Mouse (Mus musculus) brown adipose tissue, adult 24 weeks (tissue): ENCODE measurements around the gene Abca4. TPM values are rescaled to one million over a fixed set of nuclear protein-coding genes. Genes with fewer than 3 reads are reported as not detected.
"Not testable (repeated sequence)": the region's sequence is repeated elsewhere in the genome, so short reads cannot be mapped to it uniquely, and the experiment has no call there.

Experiments
- H3K27ac ChIP-seq: fragments of 200-500 bp; replicated peaks from 2 replicates; pipeline ENCODE4 v1.5.1; 2012; ENCODE audit warnings: low read depth, mild to moderate bottlenecking, low read length
- H3K4me1 ChIP-seq: fragments of 200-500 bp; 2 replicates; pipeline ENCODE4 v1.6.1; 2012; ENCODE audit warnings: low read length, mixed read lengths; ENCODE audit not compliant: control insufficient read depth, insufficient read depth, insufficient read length
- H3K4me3 ChIP-seq: fragments of 200-500 bp; 2 replicates; pipeline ENCODE4 v1.5.1; 2012; ENCODE audit warnings: low read depth, mild to moderate bottlenecking, low read length, moderate library complexity; ENCODE audit not compliant: insufficient read depth
- polyA plus RNA-seq: library from polyadenylated mRNA; stranded (reverse); fragments of >200 nt; gene quantifications from 2 replicates; pipeline ENCODE4 v1.2.4, GENCODE M21; 2012; ENCODE audit not compliant: missing spikeins, insufficient read depth, insufficient read length

The Abca4 gene
- polyA plus RNA-seq, 1 experiment: not detected

DNA sequence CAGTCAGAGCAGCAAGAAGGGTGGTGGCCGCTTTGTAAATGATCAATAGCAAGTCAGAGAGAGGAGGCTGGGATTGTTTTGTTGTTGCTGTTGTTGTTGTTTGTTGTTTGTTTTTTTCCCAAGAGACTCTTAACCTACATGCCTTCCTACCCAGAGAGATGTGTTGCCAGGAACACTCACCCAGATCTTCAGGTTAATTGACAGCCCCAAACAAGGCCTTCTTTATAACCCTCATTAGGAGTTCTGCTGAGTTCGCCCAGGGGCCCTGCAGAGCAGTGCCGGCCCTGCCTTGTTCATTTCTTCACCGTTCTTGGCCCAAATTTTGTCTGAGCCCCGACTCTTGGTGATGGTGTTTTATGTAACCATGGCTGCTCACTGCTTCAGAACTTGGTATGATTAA lies 156.2 kb downstream of the Abca4 start:
- no peak overlapping the region for H3K27ac ChIP-seq
- no peaks in the 10 kb centered on the region for H3K4me1 ChIP-seq
- H3K4me3 ChIP-seq: no peak overlapping the region

DNA sequence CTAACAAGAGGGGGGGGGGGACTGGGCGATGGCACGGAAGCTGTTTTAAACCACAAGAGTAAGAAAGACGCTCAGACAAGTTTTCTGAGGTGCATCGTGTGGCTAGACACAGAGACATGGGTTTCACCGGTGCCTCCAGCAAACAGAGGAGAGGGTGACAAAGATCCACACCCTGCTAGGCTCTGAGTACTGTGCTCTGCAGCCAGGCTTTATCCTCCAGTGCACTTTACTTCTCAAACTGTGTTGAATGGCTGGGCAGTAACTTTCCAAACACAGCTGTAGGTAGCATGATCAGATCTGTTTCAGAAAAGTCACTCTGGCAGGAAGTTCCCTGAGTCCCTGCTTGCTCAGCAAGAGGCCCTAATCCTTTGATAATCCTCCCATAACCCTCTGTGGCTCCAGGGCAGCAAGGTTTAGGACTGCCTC lies 158.1 kb downstream of the Abca4 start:
- no peak overlapping the region for H3K4me3 ChIP-seq
- no peak overlapping the region for H3K27ac ChIP-seq
- no peaks in the 10 kb centered on the region for H3K4me1 ChIP-seq

DNA sequence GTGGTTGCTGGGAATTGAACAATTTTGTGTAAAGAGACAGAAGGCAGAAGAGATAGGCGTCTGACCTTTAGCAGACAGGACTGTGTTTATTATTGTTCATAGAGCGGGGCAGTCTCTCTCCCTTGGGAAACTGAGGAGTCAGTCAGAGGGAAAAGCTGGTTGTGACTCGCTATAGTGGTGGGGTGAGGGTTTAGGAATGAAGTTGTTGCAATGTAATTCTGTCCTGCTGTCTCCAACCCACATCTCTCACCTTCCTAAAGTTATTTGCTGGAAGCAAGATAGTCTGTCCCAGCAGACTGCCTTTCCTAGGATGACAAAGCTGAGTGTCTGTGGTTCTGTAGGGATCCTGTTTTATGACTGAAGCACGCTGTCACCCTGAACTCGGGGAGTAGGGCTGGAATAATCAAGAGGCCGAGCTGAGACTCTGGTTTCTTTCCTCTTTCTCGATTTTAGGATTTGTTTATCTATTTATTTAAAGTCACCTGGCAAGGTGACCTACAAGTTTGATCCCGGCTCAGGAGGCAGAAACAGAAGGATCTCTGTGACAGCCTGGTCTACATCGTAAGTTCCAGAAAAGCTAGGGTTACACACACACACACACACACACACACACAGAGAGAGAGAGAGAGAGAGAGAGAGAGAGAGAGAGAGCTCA lies 159.6 kb downstream of the Abca4 start:
- Histone ChIP-seq H3K4me1 (no peaks in the 10 kb centered on the region; the same call in 1 of the 2 replicates), H3K27ac (no peak overlapping the region), H3K4me3 (no peak overlapping the region)

DNA sequence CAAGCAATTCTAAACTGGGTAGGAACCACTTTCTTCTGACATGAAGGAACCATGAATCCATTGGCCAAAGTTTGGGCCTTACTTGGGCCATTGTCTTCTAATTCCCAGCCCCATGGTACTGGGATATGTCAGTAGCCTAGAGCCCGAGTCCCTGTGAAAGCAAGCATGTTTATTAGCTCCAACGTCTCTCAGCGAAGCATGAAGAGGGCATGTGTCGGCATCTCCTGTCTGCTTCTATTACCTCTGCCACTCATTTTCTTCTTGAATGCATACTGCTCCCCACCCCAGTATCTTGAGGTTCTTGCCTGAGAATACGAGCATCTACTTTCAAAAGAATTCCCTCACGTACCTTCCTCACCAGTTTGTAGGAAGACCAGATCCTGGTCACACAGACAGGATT lies 161.5 kb downstream of the Abca4 start:
- no peak overlapping the region for H3K27ac ChIP-seq
- no peaks in the 10 kb centered on the region; the same call in 1 of the 2 replicates for H3K4me1 ChIP-seq
- no peak overlapping the region for H3K4me3 ChIP-seq

DNA sequence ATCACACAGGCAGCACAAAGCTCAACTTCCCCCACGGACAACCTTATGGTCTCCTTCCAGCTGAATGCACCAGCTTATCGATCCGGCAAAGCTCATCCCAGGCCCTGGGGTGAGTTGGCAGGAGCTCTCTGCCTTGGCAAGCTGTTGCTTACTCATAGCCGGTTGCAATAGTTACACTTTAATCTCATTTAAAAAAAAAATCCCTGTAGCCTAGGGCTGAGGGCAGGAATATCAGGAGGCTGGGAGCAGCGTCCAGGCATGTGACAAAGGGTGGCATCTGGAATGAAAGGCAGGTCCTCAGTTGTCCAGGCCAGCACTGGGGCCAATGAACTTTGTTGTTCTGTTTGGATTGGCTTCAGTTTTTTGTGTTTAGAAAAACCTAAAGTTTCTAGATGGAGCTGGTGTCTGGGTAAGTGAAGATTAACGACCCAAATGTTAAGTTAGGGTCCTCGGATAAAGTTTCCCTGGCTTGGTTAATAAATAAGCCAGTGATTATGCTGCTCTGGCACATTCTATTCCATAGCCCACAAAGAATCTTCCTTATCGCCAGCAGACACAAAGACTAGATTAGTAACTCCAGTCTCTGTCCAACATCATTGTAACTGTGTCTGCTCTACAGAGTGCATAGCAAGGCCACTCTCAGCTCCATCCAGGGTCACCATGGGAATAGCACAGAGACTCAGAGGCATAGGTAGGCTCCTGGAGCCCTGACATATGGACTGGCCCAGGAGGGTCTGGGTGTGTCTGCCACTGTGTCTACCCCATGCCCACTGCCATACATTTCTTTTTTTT lies 162.2 kb downstream of the Abca4 start:
- Histone ChIP-seq H3K4me3 (no peak overlapping the region), H3K27ac (no peak overlapping the region), H3K4me1 (no peaks in the 10 kb centered on the region; the same call in 1 of the 2 replicates)

DNA sequence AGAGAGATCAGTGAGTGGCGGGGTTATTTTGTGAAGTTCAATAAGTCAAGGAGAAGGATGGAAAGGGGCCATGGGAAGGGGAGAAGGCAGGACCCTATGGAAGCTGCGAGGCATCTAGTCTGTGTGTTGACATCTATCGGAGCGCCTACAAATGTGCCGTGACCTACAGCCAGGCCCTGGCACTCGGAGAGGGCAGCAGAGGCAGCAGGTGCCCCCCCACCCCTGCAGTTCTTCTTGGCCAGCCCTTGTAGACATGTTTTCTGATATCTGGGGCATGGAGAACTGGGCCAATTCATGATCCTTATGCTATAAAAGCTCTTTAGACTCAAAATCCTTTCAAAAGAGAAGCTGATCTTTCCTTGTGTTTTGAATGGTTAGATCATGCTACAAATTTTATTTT lies 163.5 kb downstream of the Abca4 start:
- Histone ChIP-seq H3K27ac (no peak overlapping the region), H3K4me3 (no peak overlapping the region), H3K4me1 (no peaks in the 10 kb centered on the region; the same call in 1 of the 2 replicates)

DNA sequence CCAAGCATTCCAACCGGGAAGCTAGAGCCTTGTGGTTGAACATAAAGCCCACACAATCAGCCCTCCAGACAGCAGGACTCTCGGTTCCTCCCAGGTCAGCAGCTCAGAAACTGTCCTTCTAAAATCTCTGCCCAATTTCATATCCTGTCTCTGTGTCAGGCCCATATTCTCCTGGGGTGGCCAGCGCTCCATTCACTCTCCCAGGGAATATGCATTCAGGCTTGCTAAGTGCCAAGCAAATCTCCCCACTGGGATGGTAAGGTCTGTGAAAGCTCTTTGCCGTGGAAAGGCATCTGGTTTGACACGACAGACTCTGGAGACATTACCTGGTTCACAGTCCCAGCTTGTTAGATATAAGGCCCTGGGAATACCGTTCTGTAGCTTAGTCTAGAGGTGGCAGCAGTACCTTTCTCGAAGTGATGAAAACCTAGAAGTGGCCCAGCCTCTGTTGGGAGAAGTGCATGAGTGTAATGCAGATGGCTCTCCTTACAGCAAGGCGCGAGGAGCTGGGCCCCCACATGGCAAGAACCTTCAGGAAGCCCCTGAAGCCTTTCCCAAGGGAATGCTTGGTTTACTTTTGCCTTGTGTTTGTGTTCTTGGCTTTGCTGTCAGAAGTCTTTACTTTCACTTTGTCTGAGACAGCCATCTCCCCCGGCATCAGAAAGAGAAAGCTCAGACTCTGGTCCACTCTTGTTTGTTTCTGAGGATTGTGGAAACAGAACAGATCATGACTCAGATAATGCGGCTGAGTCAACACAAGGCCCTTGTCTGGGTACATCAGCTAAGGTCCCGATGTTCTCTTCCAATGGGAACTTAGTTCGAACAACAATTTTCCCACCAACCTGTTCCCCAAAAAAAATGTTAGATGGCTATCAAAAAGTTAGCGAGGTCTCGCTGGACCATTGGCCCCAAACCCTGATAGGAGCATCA lies 164.3 kb downstream of the Abca4 start:
- Histone ChIP-seq H3K4me1 (no peaks in the 10 kb centered on the region; the same call in 1 of the 2 replicates), H3K27ac (no peak overlapping the region), H3K4me3 (no peak overlapping the region)

DNA sequence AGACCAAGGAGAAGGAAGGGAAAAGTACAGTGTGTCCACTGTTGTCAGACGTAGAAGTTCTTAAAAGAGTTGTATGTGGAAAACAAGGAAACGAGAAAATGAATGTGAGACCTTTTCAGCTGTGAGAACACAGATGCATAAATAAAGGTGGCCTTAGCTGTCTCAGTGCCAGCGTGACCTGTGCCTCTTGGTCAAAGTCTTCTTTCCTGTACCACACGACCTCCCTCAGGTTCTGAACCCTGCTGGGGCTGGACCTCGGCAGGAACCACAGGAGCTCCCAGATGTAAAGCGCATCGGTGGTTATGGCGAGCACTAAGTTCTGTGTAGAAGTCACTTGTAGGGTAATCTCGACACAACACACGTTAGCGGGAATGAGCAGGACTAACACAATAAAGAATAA lies 165.3 kb downstream of the Abca4 start:
- Histone ChIP-seq H3K27ac (no peak overlapping the region), H3K4me1 (no peaks in the 10 kb centered on the region; the same call in 1 of the 2 replicates), H3K4me3 (no peak overlapping the region)

DNA sequence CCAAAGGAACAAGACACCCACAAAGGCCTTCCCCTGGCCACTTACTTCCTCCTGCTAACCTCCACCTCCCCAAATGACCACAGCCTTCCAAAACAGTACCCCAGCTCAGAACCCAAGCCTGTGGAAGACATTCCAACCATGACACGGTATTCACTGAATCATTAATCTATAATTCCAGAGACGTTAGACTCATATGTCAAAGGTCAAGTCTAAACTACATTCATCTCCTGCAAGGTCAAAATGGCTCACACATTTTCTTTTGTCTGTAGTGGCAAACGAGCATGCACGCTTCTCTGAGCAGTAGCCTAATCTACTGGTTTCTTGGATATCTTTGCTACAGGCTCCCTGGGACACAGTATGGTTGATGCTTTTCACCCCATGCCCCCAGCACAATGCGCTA lies 166.2 kb downstream of the Abca4 start:
- Histone ChIP-seq H3K4me3 (no peak overlapping the region), H3K4me1 (no peaks in the 10 kb centered on the region; the same call in 1 of the 2 replicates), H3K27ac (no peak overlapping the region)

DNA sequence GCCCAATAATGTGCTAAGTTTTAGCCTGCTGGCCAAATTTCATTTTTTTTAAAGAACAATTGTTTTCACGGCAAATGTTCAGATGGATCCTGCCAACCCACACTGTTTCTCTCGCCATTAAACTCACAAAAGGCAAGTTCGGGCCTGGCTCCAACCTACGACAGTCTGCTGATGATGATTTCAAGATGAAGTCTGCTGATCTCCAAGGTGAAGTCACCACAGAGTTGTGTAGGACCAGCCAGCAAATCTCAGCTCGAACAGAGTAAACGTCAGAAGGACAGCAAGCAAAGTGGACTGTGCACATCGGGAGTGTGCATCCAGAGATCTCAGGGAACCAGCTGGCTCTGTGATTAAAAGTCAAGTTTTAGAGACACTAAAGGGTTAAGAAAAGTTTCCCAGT lies 166.6 kb downstream of the Abca4 start:
- H3K27ac ChIP-seq: no peak overlapping the region
- no peaks in the 10 kb centered on the region; the same call in 1 of the 2 replicates for H3K4me1 ChIP-seq
- no peak overlapping the region for H3K4me3 ChIP-seq

DNA sequence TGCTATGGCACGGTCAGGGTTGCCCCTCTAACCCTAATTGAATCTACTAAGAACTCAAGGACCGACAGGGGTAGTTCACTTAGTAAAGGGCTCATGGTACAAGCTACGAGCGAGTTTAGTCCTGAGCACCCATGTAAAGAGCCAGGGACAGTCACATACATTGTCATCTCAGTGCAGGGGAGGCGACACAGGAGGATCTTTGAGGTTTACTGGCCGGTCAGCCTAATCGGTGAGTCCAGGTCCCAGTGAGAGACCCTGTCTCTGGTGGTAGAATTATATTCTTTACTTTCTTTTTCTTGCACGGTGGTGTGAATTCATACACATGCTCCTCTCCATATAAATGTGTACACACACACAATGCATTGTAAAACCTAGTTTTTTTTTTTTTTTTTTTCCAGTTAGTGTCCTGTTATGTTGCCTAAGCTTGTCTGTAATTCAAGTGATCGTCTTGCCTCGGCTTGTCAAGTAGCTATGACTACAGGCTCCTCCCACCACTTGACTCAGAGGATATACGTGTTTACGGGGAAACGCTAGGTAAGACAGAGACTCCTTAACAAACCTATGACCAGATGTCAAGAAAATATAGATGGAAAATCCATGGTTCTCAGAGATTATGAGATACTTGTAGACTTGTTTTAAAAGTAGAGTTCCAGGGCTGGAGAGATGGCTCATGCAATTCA lies 167.3 kb downstream of the Abca4 start:
- no peak overlapping the region for H3K4me3 ChIP-seq
- H3K27ac ChIP-seq: no peak overlapping the region

DNA sequence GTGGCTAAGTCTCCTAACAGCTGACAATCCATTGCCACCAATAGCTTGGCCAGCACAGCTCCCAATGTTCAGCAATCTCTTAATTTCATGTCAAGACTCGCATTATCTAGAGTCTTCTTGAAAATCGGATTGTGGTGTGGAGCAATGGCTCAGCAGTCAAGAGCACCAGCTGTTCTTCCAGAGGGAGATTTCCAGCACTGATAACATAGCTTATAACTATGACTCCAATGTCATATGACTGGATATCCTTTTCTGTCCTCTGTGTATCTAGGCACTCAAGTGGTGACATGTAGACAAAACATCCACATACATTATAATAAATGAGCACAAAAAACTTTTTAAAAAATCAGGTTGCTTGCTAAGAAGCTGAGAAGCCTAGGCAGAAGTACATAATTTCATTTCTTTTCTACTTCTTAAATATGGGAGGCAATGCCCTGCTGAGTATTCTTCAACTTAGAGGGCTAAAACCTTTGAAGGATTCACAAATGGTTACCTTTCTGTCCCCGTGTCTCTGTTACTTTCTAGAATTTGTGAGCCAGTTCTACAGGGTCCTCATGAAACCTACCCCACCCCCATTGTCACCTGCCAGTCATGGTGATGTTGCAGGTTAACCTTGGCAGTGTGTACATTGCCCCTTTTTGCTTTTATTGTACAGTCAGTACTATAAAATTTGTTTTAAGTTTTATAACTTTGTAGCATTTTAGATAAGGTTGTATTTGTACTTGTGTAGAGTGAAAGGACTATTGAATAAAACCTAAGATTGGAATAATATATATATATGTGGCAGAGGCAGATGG lies 177.2 kb downstream of the Abca4 start:
- H3K27ac ChIP-seq: no peak overlapping the region
- H3K4me1 ChIP-seq: no peaks in the 10 kb centered on the region
- no peak overlapping the region for H3K4me3 ChIP-seq

More for the DNA sequence above, 167.3 kb downstream of the Abca4 start:
- H3K4me1 ChIP-seq: no peaks in the 10 kb centered on the region; the same call in 1 of the 2 replicates

DNA sequence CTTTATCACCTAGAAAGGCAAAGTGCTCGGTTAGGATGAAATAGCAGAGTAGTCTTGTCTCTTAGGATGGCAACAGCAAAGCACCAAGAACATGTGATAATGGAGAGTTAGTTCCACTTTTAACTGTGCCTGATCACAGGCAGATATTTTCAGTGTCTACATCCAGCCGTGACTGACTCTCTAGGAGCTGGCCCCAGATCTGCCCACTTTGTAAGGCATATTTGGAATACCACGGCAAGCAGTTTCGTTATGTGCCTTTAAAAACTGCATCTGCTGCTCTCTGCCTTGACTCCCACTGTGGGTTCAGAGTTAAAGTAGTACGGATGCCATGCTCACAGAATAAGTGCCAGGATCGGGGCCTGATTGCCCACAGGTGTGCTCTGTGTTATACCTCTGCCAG lies 182.7 kb downstream of the Abca4 start:
- not testable (repeated sequence) for H3K4me3 ChIP-seq, H3K27ac ChIP-seq, H3K4me1 ChIP-seq
